Mouse (Mus musculus): ENCODE measurements around the gene Il1b. TPM values are rescaled to one million over a fixed set of nuclear protein-coding genes. Genes with fewer than 3 reads are reported as not detected.

Gene Il1b
- total and polyA plus RNA-seq, 2 experiments from 2014 or later: 0.33 TPM; not detected in 1

- Histone ChIP-seq H3K9ac (replicated peaks; ENCODE audit: low read length, poor library complexity, severe bottlenecking) (no peak overlapping the region), H3K36me3 (ENCODE audit: insufficient read depth, low read length) (no peaks in the 10 kb centered on the region), H3K27ac (ENCODE audit: low read depth, low read length) (no peak overlapping the region), H3K4me1 (ENCODE audit: insufficient read depth, low read length) (no peaks in the 10 kb centered on the region), H3K27me3 (ENCODE audit: insufficient read depth, low read length) (no peaks in the 10 kb centered on the region), H3K4me2 (ENCODE audit: low read depth, low read length, poor library complexity, severe bottlenecking) (no peak overlapping the region), H3K9me3 (ENCODE audit: low read length) (no peaks in the 10 kb centered on the region), H3K4me3 (ENCODE audit: low read depth, low read length) (no peak overlapping the region)
- 93% methylated on average over 8 of the region's 8 CpGs for WGBS
- ATAC-seq (ENCODE audit: low FRiP score) (no peak), DNase-seq (ENCODE audit: low spot score) (no peak)
- no peak for TF ChIP-seq CTCF (IDR thresholded peaks at IDR 0.05)
These were observed 12.8 kb upstream of the Il1b start for GRCm38 (mm10) chr2:129383512-129384271.

- Histone ChIP-seq H3K9me3 (ENCODE audit: low read length) (no peaks in the 10 kb centered on the region), H3K27me3 (ENCODE audit: insufficient read depth, low read length) (no peaks in the 10 kb centered on the region), H3K4me3 (ENCODE audit: low read depth, low read length) (no peak overlapping the region), H3K27ac (ENCODE audit: low read depth, low read length) (no peak overlapping the region), H3K4me2 (ENCODE audit: low read depth, low read length, poor library complexity, severe bottlenecking) (no peak overlapping the region), H3K36me3 (ENCODE audit: insufficient read depth, low read length) (no peaks in the 10 kb centered on the region), H3K9ac (replicated peaks; ENCODE audit: low read length, poor library complexity, severe bottlenecking) (no peak overlapping the region), H3K4me1 (ENCODE audit: insufficient read depth, low read length) (no peaks in the 10 kb centered on the region)
- DNase-seq (ENCODE audit: low spot score) (no peak), ATAC-seq (ENCODE audit: low FRiP score) (no peak)
- TF ChIP-seq CTCF (IDR thresholded peaks at IDR 0.05): no peak
- WGBS: 89% methylated on average over 5 of the region's 5 CpGs
These were observed 10.0 kb upstream of the Il1b start for GRCm38 (mm10) chr2:129380746-129381474.

GRCm38 (mm10) chr2:129380211-129380610, 9.3 kb upstream of the Il1b start:
- no peak for DNase-seq (ENCODE audit: low spot score)
- no peaks in the 10 kb centered on the region for H3K36me3 ChIP-seq (ENCODE audit: insufficient read depth, low read length)
- H3K9me3 ChIP-seq (ENCODE audit: low read length): no peaks in the 10 kb centered on the region
- WGBS: 76% methylated on average over 5 of the region's 5 CpGs
- no peak overlapping the region for H3K9ac ChIP-seq (replicated peaks; ENCODE audit: low read length, poor library complexity, severe bottlenecking)
- no peak overlapping the region for H3K27ac ChIP-seq (ENCODE audit: low read depth, low read length)
- ATAC-seq (ENCODE audit: low FRiP score): no peak
- H3K27me3 ChIP-seq (ENCODE audit: insufficient read depth, low read length): no peaks in the 10 kb centered on the region
- H3K4me2 ChIP-seq (ENCODE audit: low read depth, low read length, poor library complexity, severe bottlenecking): no peak overlapping the region
- H3K4me1 ChIP-seq (ENCODE audit: insufficient read depth, low read length): no peaks in the 10 kb centered on the region
- H3K4me3 ChIP-seq (ENCODE audit: low read depth, low read length): no peak overlapping the region
- TF ChIP-seq CTCF (IDR thresholded peaks at IDR 0.05): no peak

- no peak overlapping the region for H3K4me2 ChIP-seq (ENCODE audit: low read depth, low read length, poor library complexity, severe bottlenecking)
- H3K4me3 ChIP-seq (ENCODE audit: low read depth, low read length): no peak overlapping the region
- no peak overlapping the region for H3K9ac ChIP-seq (replicated peaks; ENCODE audit: low read length, poor library complexity, severe bottlenecking)
- H3K4me1 ChIP-seq (ENCODE audit: insufficient read depth, low read length): no peaks in the 10 kb centered on the region
- no peak for ATAC-seq (ENCODE audit: low FRiP score)
- H3K36me3 ChIP-seq (ENCODE audit: insufficient read depth, low read length): no peaks in the 10 kb centered on the region
- H3K27ac ChIP-seq (ENCODE audit: low read depth, low read length): no peak overlapping the region
- H3K27me3 ChIP-seq (ENCODE audit: insufficient read depth, low read length): no peaks in the 10 kb centered on the region
- 92% methylated on average over 4 of the region's 4 CpGs for WGBS
- TF ChIP-seq CTCF (IDR thresholded peaks at IDR 0.05): no peak
- no peak for DNase-seq (ENCODE audit: low spot score)
- H3K9me3 ChIP-seq (ENCODE audit: low read length): no peaks in the 10 kb centered on the region
These were observed 2.4 kb upstream of the Il1b start for GRCm38 (mm10) chr2:129373307-129373706.

- H3K27ac ChIP-seq (ENCODE audit: low read depth, low read length): no peak overlapping the region
- H3K9me3 ChIP-seq (ENCODE audit: low read length): no peaks in the 10 kb centered on the region
- no peak for TF ChIP-seq CTCF (IDR thresholded peaks at IDR 0.05)
- WGBS: 85% methylated on average over 3 of the region's 3 CpGs
- ATAC-seq (ENCODE audit: low FRiP score) (no peak), DNase-seq (ENCODE audit: low spot score) (no peak)
- H3K36me3 ChIP-seq (ENCODE audit: insufficient read depth, low read length): no peaks in the 10 kb centered on the region
- no peak overlapping the region for H3K9ac ChIP-seq (replicated peaks; ENCODE audit: low read length, poor library complexity, severe bottlenecking)
- no peak overlapping the region for H3K4me2 ChIP-seq (ENCODE audit: low read depth, low read length, poor library complexity, severe bottlenecking)
- H3K4me1 ChIP-seq (ENCODE audit: insufficient read depth, low read length): no peaks in the 10 kb centered on the region
- H3K27me3 ChIP-seq (ENCODE audit: insufficient read depth, low read length): no peaks in the 10 kb centered on the region
- H3K4me3 ChIP-seq (ENCODE audit: low read depth, low read length): no peak overlapping the region
These were observed 1.3 kb downstream of the Il1b start for GRCm38 (mm10) chr2:129369615-129370014.

- DNase-seq (ENCODE audit: low spot score) (no peak), ATAC-seq (ENCODE audit: low FRiP score) (no peak)
- TF ChIP-seq CTCF (IDR thresholded peaks at IDR 0.05): no peak
- no peaks in the 10 kb centered on the region for H3K36me3 ChIP-seq (ENCODE audit: insufficient read depth, low read length)
- no peak overlapping the region for H3K4me2 ChIP-seq (ENCODE audit: low read depth, low read length, poor library complexity, severe bottlenecking)
- no peak overlapping the region for H3K27ac ChIP-seq (ENCODE audit: low read depth, low read length)
- WGBS: 91% methylated on average over 5 of the region's 5 CpGs
- no peaks in the 10 kb centered on the region for H3K4me1 ChIP-seq (ENCODE audit: insufficient read depth, low read length)
- H3K27me3 ChIP-seq (ENCODE audit: insufficient read depth, low read length): no peaks in the 10 kb centered on the region
- no peaks in the 10 kb centered on the region for H3K9me3 ChIP-seq (ENCODE audit: low read length)
- H3K4me3 ChIP-seq (ENCODE audit: low read depth, low read length): no peak overlapping the region
- no peak overlapping the region for H3K9ac ChIP-seq (replicated peaks; ENCODE audit: low read length, poor library complexity, severe bottlenecking)
These were observed 2.1 kb downstream of the Il1b start for GRCm38 (mm10) chr2:129368795-129369194.

Data from midbrain, postnatal 0 days (tissue).